Mouse (Mus musculus) urinary bladder, postnatal 25 days (tissue): ENCODE measurements at regions not wholly inside any gene's neighbourhood (a gene's known extent, or its start where the extent isn't known, plus 50 kb on each side); places are given as distances from the start of the nearest gene placed in this dataset.

Experiments used
- DNase-seq: peaks from one replicate; pipeline ENCODE4 v3.0.0; 2022; ENCODE audit warnings: low spot score

DNA sequence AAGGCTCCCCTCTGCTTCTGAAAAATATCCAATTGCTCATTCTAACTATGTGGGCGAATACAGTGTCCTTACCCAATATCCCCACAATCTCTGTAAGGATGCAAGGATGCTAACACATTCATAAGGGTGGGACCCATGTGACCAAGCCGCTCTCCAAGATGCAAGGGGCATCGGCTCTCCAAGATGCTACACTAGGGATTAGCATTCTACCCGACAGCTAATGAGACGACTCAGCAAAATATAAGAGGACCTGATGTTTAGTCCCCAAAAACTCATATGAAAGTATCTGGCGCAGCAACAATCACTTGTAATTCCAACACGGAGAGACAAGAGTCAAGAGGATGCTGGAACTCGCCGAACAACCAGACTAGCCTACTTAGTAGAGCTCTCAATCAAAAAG is 299.6 kb upstream of the Jmjd1c start:
- DNase-seq: no peak

DNA sequence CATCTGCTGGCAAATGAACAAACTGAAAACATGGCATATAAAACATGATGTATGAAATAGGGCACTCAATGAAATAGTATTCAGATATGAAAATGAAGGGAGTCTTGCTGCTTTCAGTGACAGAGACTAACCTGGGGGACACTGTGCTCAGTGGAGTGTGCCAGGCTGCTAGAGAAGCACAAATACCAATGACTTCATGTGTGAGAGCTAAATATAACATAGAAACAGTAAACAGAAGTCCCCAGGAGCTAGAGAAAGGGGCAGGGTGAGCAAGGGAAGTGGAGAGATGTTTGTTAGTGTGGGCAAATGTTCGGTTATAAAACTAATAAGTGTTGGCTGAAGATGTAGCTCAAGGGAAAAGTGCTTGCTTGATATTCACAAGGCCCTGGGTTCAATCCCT is 293.2 kb upstream of the Jmjd1c start:
- no peak for DNase-seq

DNA sequence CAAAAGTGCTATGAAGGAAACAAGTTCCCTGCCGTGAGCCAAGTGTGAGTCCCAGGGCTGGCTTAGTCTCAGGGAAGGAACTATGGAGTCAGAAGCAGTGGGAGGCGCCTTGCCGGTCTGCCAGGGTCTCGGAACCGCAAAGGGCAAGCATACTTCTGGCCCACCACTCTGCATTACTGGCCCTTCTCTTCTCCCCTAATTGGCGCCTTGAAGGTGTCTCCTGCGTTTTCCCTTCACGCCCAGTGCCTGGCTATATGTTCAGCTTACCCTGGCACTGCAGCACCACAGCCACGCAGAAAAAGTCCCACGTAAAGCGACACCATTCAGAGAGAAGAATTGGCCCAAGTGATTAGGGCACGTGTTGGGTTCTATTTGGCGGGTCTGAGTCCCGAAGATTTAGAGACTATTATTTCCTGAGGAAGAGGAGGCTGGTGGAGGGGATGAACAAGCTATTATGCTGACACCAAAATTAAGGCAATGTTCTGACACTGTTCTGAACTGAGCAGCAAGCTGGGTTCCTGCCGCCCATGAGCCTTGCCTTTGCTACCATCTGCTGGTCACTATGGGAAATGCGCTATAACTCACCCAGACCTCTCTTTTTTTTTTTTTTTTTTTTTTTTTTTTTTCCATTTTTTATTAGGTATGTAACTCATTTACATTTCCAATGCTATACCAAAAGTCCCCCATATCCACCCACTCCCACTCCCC is 288.5 kb upstream of the Jmjd1c start:
- DNase-seq: peak; percentile 58

DNA sequence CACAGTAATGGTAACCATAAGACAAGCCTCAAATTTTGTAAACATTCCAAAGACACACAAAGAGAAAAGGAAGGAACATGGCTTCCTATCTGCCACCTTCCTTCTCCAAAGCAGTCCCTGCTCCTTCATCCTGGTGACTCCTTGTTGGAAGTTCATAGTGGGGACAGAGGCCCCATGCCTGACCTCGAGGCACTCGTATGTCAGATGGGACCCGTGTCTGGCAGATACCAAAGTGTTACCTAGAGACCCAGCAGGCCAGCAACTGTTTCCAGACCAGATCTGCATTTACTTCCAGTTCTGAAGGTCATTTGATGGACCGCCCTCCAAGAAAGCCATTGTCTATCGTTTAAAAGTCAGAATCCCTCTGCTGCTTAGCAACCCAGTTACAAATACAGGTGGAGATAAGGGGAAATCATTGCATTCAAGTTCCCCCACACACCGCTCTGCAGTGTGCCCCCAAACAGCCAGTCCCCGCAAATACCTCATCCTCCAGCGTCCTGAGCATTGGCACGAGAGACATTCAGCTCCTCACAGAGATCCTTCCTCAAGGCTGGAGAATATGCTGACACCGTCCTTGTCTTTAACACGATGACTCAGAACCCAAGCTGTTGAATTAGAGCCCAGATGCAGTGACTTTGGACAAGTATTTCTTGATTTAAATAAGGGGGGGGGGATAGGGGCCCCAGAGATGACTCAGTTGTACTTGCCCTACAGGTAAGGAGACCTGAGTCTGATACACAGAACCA is 283.2 kb upstream of the Jmjd1c start:
- no peak for DNase-seq

DNA sequence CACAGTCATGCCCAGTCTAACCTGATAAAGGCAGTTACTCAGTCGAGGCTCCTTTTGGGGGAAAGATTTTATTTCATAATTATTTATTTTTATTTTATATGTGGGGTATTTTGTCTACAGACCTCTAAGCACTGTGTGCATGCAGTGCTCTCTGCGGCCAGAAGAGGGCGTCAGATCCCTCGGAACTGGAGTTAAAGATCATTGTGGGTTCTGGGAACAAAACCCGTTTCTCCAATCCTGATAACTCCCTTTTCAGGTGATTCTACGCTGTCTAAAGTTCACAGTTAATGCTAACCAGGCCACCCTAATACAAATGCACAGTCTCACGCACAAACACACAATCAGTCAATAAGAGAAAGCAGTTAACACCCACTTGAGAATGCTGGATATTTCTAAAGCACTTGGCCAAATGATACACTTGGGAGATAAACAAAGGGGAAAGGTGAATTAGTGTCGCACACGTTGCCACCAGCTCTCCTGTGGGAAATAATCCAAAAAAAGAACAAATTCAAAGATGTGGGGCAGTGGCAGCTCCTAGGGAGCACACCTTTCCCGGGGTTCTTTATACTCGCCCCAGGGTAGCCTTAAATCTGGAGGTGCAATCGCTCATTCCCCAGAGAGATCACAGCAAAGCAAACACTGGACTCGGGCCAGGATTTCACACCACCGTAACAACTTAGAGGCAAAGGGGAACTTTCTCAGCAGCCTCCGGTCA is 281.9 kb upstream of the Jmjd1c start:
- DNase-seq: no peak

- DNase-seq: peak; percentile 72
These were observed 281.2 kb upstream of the Jmjd1c start for GRCm38 (mm10) chr10:66814565-66815201.

DNA sequence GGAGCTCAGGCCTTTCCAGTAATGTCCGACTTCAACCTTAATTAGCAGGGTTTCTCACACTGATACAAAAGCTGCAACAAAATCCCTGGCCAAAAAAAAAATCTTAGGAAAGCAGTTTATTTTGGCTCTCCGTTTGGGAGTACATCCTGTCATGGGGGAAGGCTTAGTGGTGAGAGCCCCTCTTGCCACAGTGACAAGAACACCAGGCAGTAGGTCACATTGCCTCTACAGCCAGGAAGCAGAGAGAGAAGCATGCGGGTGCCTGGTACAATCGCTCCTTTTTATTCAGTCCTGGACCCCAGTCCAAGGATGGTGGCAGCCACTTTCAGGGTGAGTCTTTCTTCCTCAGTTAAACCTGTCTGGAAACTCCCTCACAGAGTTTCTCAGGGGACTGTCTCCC is 280.0 kb upstream of the Jmjd1c start:
- no peak for DNase-seq

DNA sequence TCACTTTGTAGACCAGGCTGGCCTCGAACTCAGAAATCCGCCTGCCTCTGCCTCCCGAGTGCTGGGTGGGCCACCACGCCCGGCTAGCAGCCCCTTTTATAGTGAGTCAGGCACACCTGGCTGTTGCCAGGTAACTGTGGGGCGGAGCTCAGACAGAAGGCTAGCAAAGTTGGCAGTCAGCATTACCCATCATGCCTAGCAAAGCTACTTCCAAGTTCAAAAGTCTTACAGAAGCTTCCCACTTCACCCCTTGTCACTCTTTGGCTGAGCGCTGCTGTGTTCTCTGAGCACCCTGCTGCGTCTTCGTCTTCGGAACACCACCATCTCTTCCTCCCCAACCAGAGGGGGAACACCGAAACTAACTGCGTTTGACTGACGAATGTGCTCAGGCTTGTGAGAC is 279.1 kb upstream of the Jmjd1c start:
- DNase-seq: no peak

DNA sequence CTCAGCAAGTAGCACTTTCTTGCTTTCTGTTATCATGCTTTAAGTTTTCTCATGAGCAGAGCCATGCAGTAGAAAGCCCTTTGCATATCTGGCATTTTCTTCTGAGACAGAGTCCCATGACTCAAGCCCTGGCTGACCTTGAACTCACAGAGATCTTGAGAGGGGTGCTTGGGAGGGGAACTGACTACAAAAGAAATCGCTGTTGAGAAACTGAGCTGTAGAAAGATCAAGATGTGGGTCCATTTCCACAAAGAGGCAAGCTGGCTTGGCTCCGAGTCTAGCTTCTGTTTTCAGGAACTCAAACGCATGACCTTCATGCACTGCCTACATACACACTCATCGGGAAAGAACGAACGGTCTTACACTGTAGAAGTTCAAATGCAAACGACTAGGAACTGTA is 278.0 kb upstream of the Jmjd1c start:
- DNase-seq: no peak

DNA sequence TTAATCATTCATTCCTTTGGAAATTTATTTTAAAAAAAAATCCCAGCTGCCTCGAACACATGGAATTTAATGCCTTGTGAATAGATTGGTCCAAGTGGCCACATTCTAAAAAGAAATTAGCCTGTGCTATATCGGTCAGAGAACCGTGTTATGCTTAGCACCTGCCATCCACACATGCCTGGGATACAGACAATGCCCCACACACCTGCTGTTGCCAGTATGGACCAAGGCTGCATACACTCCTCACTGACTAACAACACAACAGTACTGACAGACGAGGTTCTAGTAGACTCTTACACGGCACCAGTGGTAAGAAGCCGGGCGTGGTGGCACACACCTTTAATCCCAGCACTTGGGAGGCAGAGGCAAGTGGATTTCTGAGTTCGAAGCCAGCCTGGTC is 276.4 kb upstream of the Jmjd1c start:
- no peak for DNase-seq

GRCm38 (mm10) chr10:66825737-66826136 is 270.2 kb upstream of the Jmjd1c start:
- no peak for DNase-seq

DNA sequence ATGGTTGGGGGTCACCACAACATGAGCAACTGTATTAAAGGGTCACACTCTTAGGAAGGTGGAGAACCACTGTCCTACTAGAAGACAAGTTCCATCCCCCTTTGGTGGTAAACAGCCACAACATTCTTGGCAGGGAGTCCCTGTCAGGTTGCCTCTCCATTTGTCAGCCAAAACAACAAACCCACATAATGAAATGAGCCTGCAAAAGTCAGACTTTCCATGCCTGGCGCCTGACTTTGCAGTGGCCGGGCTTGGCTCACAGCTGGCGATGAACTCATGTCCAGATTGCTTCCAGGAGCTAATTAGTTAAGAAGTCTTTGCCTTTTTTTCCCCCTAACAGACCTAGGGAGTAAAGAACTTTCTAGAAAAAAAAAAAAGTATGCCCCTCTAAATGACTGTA is 269.6 kb upstream of the Jmjd1c start:
- DNase-seq: no peak

- no peak for DNase-seq
These were observed 261.0 kb upstream of the Jmjd1c start for GRCm38 (mm10) chr10:66834974-66835373.

- DNase-seq: no peak
These were observed 256.9 kb upstream of the Jmjd1c start for GRCm38 (mm10) chr10:66839058-66839457.

- no peak for DNase-seq
These were observed 252.7 kb upstream of the Jmjd1c start for GRCm38 (mm10) chr10:66843258-66843657.

DNA sequence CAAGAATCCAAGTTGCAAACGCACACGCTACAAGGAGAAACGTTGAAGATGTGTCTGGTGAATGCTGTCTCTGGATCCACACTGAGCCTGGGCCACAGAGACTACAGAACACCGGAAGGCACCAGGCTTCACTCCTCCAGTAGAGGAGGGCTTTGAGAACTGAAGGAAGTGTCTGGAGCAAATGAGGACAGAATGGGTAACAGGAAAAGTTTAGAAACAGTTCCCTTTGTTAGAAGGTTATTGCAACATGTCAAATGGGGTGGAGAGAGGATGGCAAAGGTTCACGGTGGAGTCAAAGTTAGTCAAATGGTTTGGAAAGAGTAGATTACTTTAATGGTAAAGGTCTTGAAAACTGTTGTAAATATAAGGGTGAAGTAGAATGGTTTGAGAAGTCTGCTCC is 247.1 kb upstream of the Jmjd1c start:
- DNase-seq: no peak

DNA sequence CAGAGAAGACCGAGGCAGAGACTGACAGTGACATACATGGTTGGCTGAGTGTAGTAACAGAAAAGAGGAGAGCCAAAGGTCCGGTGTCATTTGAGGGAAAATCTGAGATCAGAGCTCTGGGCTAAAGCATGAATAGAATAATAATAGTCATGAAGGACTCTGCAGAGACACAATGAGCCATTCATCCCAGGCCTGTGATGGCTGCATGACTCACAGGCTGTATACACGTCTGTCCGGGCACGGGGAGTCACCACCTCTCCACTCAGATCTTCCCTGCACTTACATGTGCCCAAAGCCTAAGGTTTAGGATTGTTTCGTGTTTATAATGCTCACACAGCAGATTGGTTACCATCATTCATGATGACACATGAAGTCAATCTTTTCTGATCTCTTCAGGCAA is 246.2 kb upstream of the Jmjd1c start:
- DNase-seq: no peak

GRCm38 (mm10) chr10:66850972-66851478 is 244.9 kb upstream of the Jmjd1c start:
- no peak for DNase-seq

GRCm38 (mm10) chr10:66851841-66852240 is 244.1 kb upstream of the Jmjd1c start:
- DNase-seq: no peak

GRCm38 (mm10) chr10:66852708-66853107 is 243.2 kb upstream of the Jmjd1c start:
- no peak for DNase-seq

DNA sequence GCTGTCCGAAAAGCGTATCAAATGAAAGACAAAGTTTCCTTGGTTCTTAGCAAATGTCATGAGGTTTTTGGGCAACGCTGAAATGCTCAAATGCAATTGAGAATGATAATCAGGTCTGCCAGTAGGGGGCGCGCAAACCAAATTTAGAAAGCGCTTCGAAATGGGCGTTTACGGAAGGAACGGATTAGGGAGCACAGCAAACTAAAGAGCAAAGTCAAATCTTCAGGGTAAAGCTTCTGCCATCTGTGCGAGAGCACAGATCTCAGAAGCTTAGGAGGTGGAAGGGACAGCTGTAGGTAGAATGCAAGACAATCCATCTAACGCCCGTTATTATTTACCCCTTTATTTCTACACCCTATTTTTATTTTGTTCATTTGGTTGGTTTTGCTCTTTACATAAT is 242.7 kb upstream of the Jmjd1c start:
- DNase-seq: peak; percentile 87

DNA sequence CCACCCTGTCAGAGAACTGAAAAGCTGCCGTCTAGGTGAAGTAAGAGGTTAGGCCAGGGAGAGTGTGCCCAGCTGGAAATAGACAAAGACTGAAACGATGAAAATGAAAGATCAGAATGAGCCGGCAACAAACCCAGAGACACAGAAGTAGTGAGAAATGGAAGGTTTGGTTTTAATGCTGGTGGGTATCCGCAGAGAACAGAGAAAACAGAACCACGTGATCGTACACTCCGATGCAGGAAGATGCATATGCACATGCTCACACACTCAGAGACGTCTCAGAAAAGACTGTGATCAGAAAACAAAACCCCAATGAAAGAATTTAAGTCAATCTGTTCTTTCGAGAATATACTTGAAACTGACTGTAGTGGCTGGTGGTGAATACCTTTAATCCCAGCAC is 241.0 kb upstream of the Jmjd1c start:
- DNase-seq: no peak
